Mouse (Mus musculus) liver, embryonic 14.5 days (tissue): ENCODE measurements around the gene Ccdc65.

Source experiments
- CTCF ChIP-seq: IDR thresholded peaks from 2 replicates; pipeline ENCODE4 v1.5.1; 2016; ENCODE audit warnings: antibody characterized with exemption, low read depth, control low read depth
- EP300 ChIP-seq: IDR thresholded peaks from 2 replicates; pipeline ENCODE4 v1.6.1; 2016; ENCODE audit warnings: antibody characterized with exemption, low read depth

DNA sequence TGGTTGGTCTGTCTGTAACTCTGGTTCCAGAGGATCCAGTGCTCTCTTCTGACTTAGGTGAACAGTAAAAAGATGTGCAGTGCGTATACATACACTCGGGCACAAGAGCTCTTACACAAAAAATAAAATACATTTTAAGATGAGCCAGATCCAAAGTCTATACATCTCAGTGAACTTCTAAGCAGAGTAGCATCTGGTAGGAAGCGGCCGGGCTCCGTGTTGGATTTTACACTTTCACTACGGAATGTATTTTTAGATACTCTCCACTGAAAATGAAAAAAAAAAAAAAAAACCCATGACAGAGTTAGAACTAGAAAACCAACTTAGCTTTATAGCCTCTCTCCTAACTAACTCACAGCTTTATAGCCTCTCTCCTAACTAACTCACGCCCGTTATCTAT, 27.3 kb upstream of the Ccdc65 start:
- TF ChIP-seq CTCF (no peak), EP300 (no peak)
